Mouse (Mus musculus): ENCODE measurements around the gene Snta1. TPM values are rescaled to one million over a fixed set of nuclear protein-coding genes. Genes with fewer than 3 reads are reported as not detected.

Gene Snta1
- total and polyA plus RNA-seq, 2 experiments from 2014 or later: 66.9 to 139 TPM

- H3K9me3 ChIP-seq (replicated peaks; ENCODE audit: control insufficient read depth, low read length): no peaks in the 10 kb centered on the region
- ATAC-seq (ENCODE audit: insufficient read depth, low read depth): no peak
- TF ChIP-seq CTCF (IDR thresholded peaks at IDR 0.05; ENCODE audit: low read depth): no peak
- TF ChIP-seq EP300 (IDR thresholded peaks at IDR 0.05; ENCODE audit: low read depth): no peak
- no peak overlapping the region for H3K4me3 ChIP-seq (ENCODE audit: low read depth, low read length)
- H3K4me1 ChIP-seq (ENCODE audit: control insufficient read depth, insufficient read depth): no peaks in the 10 kb centered on the region
- no peak overlapping the region for H3K27ac ChIP-seq (ENCODE audit: low read depth)
- H3K36me3 ChIP-seq (replicated peaks; ENCODE audit: control insufficient read depth, insufficient read depth, low read length): no peaks in the 10 kb centered on the region
- WGBS: 71% methylated on average over 3 of the region's 3 CpGs
- no peaks in the 10 kb centered on the region for H3K27me3 ChIP-seq (ENCODE audit: control insufficient read depth, insufficient read depth, low read length)
- DNase-seq (ENCODE audit: low spot score): no peak
- no peak overlapping the region for H3K9ac ChIP-seq (replicated peaks; ENCODE audit: low read depth, low read length)
- no peak overlapping the region for H3K4me2 ChIP-seq (ENCODE audit: low read depth, low read length)
These were observed 81.0 kb downstream of the Snta1 start for GRCm38 (mm10) chr2:154326852-154327251.

Other genes with a start within 250 kb of the Snta1 start
- gene Bpifa5, start 245.5 kb downstream of the Snta1 start, total RNA-seq (2014; rRNA removed; ENCODE audit: low replicate concordance): not detected in 2 replicates
- gene Bpifa5, start 245.5 kb downstream of the Snta1 start, polyA plus RNA-seq (2015; fragmentation: Nextera tagmentation; extraction: Ambion mirVana): not detected in 2 replicates
- 5.8 TPM in 1 of 2 replicates, not detected in the other for gene Bpifb1, start 217.3 kb downstream of the Snta1 start, total RNA-seq (2014; rRNA removed; ENCODE audit: low replicate concordance)
- gene Bpifb1, start 217.3 kb downstream of the Snta1 start, polyA plus RNA-seq (2015; fragmentation: Nextera tagmentation; extraction: Ambion mirVana): 0.38 and 1.1 TPM in 2 replicates
- 1.2 TPM in 1 of 2 replicates, not detected in the other for gene Bpifb5, start 184.4 kb downstream of the Snta1 start, total RNA-seq (2014; rRNA removed; ENCODE audit: low replicate concordance)
- gene Bpifb5, start 184.4 kb downstream of the Snta1 start, polyA plus RNA-seq (2015; fragmentation: Nextera tagmentation; extraction: Ambion mirVana): 0.18 and 0.37 TPM in 2 replicates
- not detected in 2 replicates for gene Bpifb9a, start 150.2 kb downstream of the Snta1 start, total RNA-seq (2014; rRNA removed; ENCODE audit: low replicate concordance)
- not detected in 2 replicates for gene Bpifb9a, start 150.2 kb downstream of the Snta1 start, polyA plus RNA-seq (2015; fragmentation: Nextera tagmentation; extraction: Ambion mirVana)
- gene Bpifb9b, start 100.9 kb downstream of the Snta1 start, total RNA-seq (2014; rRNA removed; ENCODE audit: low replicate concordance): not detected in 2 replicates
- not detected in 2 replicates for gene Bpifb9b, start 100.9 kb downstream of the Snta1 start, polyA plus RNA-seq (2015; fragmentation: Nextera tagmentation; extraction: Ambion mirVana)
- gene Cdk5rap1, start 35.1 kb downstream of the Snta1 start, total RNA-seq (2014; rRNA removed; ENCODE audit: low replicate concordance): 12.9 and 32.7 TPM in 2 replicates
- gene Cdk5rap1, start 35.1 kb downstream of the Snta1 start, polyA plus RNA-seq (2015; fragmentation: Nextera tagmentation; extraction: Ambion mirVana): 20.5 and 24.9 TPM in 2 replicates
- gene Cbfa2t2, start 28.4 kb upstream of the Snta1 start, total RNA-seq (2014; rRNA removed; ENCODE audit: low replicate concordance): 28.0 and 45.1 TPM in 2 replicates
- gene Cbfa2t2, start 28.4 kb upstream of the Snta1 start, polyA plus RNA-seq (2015; fragmentation: Nextera tagmentation; extraction: Ambion mirVana): 18.1 and 18.2 TPM in 2 replicates
- 2.0 TPM in 1 of 2 replicates, not detected in the other for gene 1700003F12Rik, start 139.0 kb upstream of the Snta1 start, total RNA-seq (2014; rRNA removed; ENCODE audit: low replicate concordance)
- 0.70 and 1.1 TPM in 2 replicates for gene 1700003F12Rik, start 139.0 kb upstream of the Snta1 start, polyA plus RNA-seq (2015; fragmentation: Nextera tagmentation; extraction: Ambion mirVana)
- gene Actl10, start 143.7 kb upstream of the Snta1 start, total RNA-seq (2014; rRNA removed; ENCODE audit: low replicate concordance): 0.23 TPM in 1 of 2 replicates, not detected in the other
- gene Actl10, start 143.7 kb upstream of the Snta1 start, polyA plus RNA-seq (2015; fragmentation: Nextera tagmentation; extraction: Ambion mirVana): not detected in 2 replicates
- 2.8 and 3.9 TPM in 2 replicates for gene Necab3, start 150.8 kb upstream of the Snta1 start, total RNA-seq (2014; rRNA removed; ENCODE audit: low replicate concordance)
- 1.3 and 2.0 TPM in 2 replicates for gene Necab3, start 150.8 kb upstream of the Snta1 start, polyA plus RNA-seq (2015; fragmentation: Nextera tagmentation; extraction: Ambion mirVana)
- gene E2f1, start 161.8 kb upstream of the Snta1 start, total RNA-seq (2014; rRNA removed; ENCODE audit: low replicate concordance): 8.4 and 11.0 TPM in 2 replicates
- gene E2f1, start 161.8 kb upstream of the Snta1 start, polyA plus RNA-seq (2015; fragmentation: Nextera tagmentation; extraction: Ambion mirVana): 6.1 and 6.4 TPM in 2 replicates
- gene Pxmp4, start 195.6 kb upstream of the Snta1 start, total RNA-seq (2014; rRNA removed; ENCODE audit: low replicate concordance): 29.4 and 97.5 TPM in 2 replicates
- 40.0 and 42.7 TPM in 2 replicates for gene Pxmp4, start 195.6 kb upstream of the Snta1 start, polyA plus RNA-seq (2015; fragmentation: Nextera tagmentation; extraction: Ambion mirVana)
- 1.1 and 4.4 TPM in 2 replicates for gene Zfp341, start 205.2 kb upstream of the Snta1 start, total RNA-seq (2014; rRNA removed; ENCODE audit: low replicate concordance)
- 0.40 and 0.54 TPM in 2 replicates for gene Zfp341, start 205.2 kb upstream of the Snta1 start, polyA plus RNA-seq (2015; fragmentation: Nextera tagmentation; extraction: Ambion mirVana)
- not detected in 2 replicates for gene 4930519P11Rik, start 205.3 kb upstream of the Snta1 start, total RNA-seq (2014; rRNA removed; ENCODE audit: low replicate concordance)
- gene 4930519P11Rik, start 205.3 kb upstream of the Snta1 start, polyA plus RNA-seq (2015; fragmentation: Nextera tagmentation; extraction: Ambion mirVana): not detected in 2 replicates
- 75.6 and 80.7 TPM in 2 replicates for gene Chmp4b, start 243.6 kb upstream of the Snta1 start, total RNA-seq (2014; rRNA removed; ENCODE audit: low replicate concordance)
- gene Chmp4b, start 243.6 kb upstream of the Snta1 start, polyA plus RNA-seq (2015; fragmentation: Nextera tagmentation; extraction: Ambion mirVana): 20.1 and 23.5 TPM in 2 replicates

Data from heart, postnatal 0 days (tissue).